Mouse (Mus musculus) lung, postnatal 0 days (tissue): ENCODE results near the gene Ctnnbl1.

Experiments used
- CTCF ChIP-seq: IDR thresholded peaks from 2 replicates; pipeline ENCODE4 v1.5.1; 2016; ENCODE audit warnings: antibody characterized with exemption, mild to moderate bottlenecking
- EP300 ChIP-seq: IDR thresholded peaks from 2 replicates; pipeline ENCODE4 v1.6.1; 2016; ENCODE audit warnings: antibody characterized with exemption, mild to moderate bottlenecking, control low read depth

DNA sequence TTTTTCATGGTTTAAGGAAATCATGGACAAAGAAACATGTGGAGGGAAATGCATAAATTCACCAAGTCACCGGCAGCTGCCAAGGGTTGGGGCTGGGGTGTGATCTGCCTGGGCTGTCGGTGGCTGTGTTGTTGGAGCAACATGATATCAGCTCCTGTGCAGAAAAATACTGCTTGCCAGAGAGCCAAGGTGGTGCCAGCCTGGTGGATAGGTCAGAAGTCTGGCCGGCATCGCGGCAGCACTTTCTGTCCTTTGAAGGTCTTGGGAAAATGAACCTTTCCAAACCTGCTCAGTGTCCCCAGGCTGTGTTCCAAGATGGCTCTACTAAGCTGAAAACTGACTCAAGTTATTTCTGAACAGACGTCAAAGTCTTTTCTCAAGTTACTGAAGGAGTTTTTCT lies 133.0 kb downstream of the Ctnnbl1 start:
- no peak for TF ChIP-seq EP300
- no peak for TF ChIP-seq CTCF
